Mouse (Mus musculus) erythroblast, embryonic 14.5 days (primary cell): Measurements from ENCODE around the gene Gm29735.

ENCODE experiments used
- GATA1 ChIP-seq: IDR thresholded peaks from 2 replicates; pipeline ENCODE4 v1.6.1; 2012; ENCODE audit warnings: low read length, inconsistent platforms, mixed read lengths
- TAL1 ChIP-seq: IDR thresholded peaks from 3 replicates; pipeline ENCODE4 v1.6.1; 2012; ENCODE audit warnings: low read length, inconsistent platforms, mixed read lengths

DNA sequence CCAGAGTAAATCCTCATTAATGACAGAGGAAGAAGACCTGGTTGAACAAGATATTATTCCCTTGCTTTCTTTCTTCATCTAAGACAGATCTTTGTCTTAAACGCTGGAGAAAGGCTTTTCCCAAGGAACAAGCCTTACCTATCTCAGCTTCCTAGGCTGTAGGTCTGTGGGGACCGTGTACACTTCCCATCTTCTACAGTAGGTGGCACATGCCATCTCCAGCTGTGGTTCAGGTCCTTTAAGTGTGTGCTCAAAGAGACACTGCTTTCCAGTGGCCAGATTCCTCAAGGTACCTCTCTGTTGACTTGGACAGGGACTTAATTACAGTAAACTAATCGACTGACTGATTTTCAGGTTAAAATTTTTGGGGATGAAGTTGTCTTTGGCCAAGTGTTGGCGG is 28.1 kb downstream of the Gm29735 start:
- TF ChIP-seq TAL1 (no peak), GATA1 (no peak)
